Mouse (Mus musculus): ENCODE results near the gene Gata1.

The Gata1 gene

GRCm38 (mm10) chrX:7967596-7968201, 10.2 kb downstream of the Gata1 start:
- in situ Hi-C loops (cut with MboI; ENCODE audit: low sequenced_read_pairs) = no loop called here

GRCm38 (mm10) chrX:7966161-7966560, 11.7 kb downstream of the Gata1 start:
- in situ Hi-C loops (cut with MboI; ENCODE audit: low sequenced_read_pairs) = no loop called here

GRCm38 (mm10) chrX:7963829-7964626, 13.8 kb downstream of the Gata1 start:
- in situ Hi-C loops (cut with MboI; ENCODE audit: low sequenced_read_pairs) = no loop called here

- in situ Hi-C loops (cut with MboI; ENCODE audit: low sequenced_read_pairs) = no loop called here
Observed at GRCm38 (mm10) chrX:7958868-7959267, 19.0 kb downstream of the Gata1 start.

- in situ Hi-C loops (cut with MboI; ENCODE audit: low sequenced_read_pairs) = no loop called here
Observed at GRCm38 (mm10) chrX:7950091-7950490, 27.8 kb downstream of the Gata1 start.

- in situ Hi-C loops (cut with MboI; ENCODE audit: low sequenced_read_pairs) = no loop called here
Observed at GRCm38 (mm10) chrX:7947900-7948492, 29.9 kb downstream of the Gata1 start.

GRCm38 (mm10) chrX:7947108-7947899, 30.6 kb downstream of the Gata1 start, which contains the start of gene Hdac6:
Hdac6 (minus strand) TSS chrX:7947889.
- in situ Hi-C loops (cut with MboI; ENCODE audit: low sequenced_read_pairs) = no loop called here

- in situ Hi-C loops (cut with MboI; ENCODE audit: low sequenced_read_pairs) = no loop called here
Observed at GRCm38 (mm10) chrX:7945618-7946017, 32.3 kb downstream of the Gata1 start.

- in situ Hi-C loops (cut with MboI; ENCODE audit: low sequenced_read_pairs) = no loop called here
Observed at GRCm38 (mm10) chrX:7937667-7938066, 40.2 kb downstream of the Gata1 start.

GRCm38 (mm10) chrX:7936874-7937273, 41.0 kb downstream of the Gata1 start:
- in situ Hi-C loops (cut with MboI; ENCODE audit: low sequenced_read_pairs) = no loop called here

- in situ Hi-C loops (cut with MboI; ENCODE audit: low sequenced_read_pairs) = loop anchor here (10.0 kb wide), 1 partner anchor 86 kb away; the partner anchor contains the start of gene Glod5
Observed at GRCm38 (mm10) chrX:7928270-7928790, 49.5 kb downstream of the Gata1 start, which contains the start of gene Eras. Eras (minus strand) TSS chrX:7928607.

- in situ Hi-C loops (cut with MboI; ENCODE audit: low sequenced_read_pairs) = loop anchor here (10.0 kb wide), 1 partner anchor 88 kb away; the partner anchor contains the start of gene Glod5
Observed at GRCm38 (mm10) chrX:7927116-7927515, 50.8 kb downstream of the Gata1 start.

GRCm38 (mm10) chrX:7926266-7926665, 51.6 kb downstream of the Gata1 start:
- in situ Hi-C loops (cut with MboI; ENCODE audit: low sequenced_read_pairs) = loop anchor here (10.0 kb wide), 1 partner anchor 89 kb away; the partner anchor contains the start of gene Glod5

- in situ Hi-C loops (cut with MboI; ENCODE audit: low sequenced_read_pairs) = loop anchor here (10.0 to 25.0 kb wide), 2 partner anchors 93 to 190 kb away; partner anchors contain the start of gene Glod5
Observed at GRCm38 (mm10) chrX:7922032-7922431, 55.8 kb downstream of the Gata1 start.

GRCm38 (mm10) chrX:7919601-7920383, 58.1 kb downstream of the Gata1 start, which contains the start of gene Pcsk1n:
Pcsk1n (plus strand) TSS chrX:7919822.
- in situ Hi-C loops (cut with MboI; ENCODE audit: low sequenced_read_pairs) = loop anchor here (10.0 to 25.0 kb wide), 2 partner anchors 95 to 193 kb away; partner anchors contain the start of gene Glod5

- in situ Hi-C loops (cut with MboI; ENCODE audit: low sequenced_read_pairs) = loop anchor here (25.0 kb wide), 1 partner anchor 194 kb away; no protein-coding TSS in a partner anchor
Observed at GRCm38 (mm10) chrX:7917960-7918359, 59.9 kb downstream of the Gata1 start.

GRCm38 (mm10) chrX:7915669-7916068, 62.2 kb downstream of the Gata1 start:
- in situ Hi-C loops (cut with MboI; ENCODE audit: low sequenced_read_pairs) = loop anchor here (25.0 kb wide), 1 partner anchor 197 kb away; no protein-coding TSS in a partner anchor

GRCm38 (mm10) chrX:7910473-7910872, 67.4 kb downstream of the Gata1 start:
- in situ Hi-C loops (cut with MboI; ENCODE audit: low sequenced_read_pairs) = loop anchor here (25.0 kb wide), 1 partner anchor 202 kb away; no protein-coding TSS in a partner anchor

Measured in CH12F3 (cell line).